In genomic region chr11:58167822-58168166, GRCm38 (mm10) we compare ENCODE assay signal across 7 mouse cellular contexts. TPM values are rescaled to one million over a fixed set of nuclear protein-coding genes. Genes with fewer than 3 reads are reported as not detected.
DNase-seq lines count a peak whose midpoint lies in the region; ATAC-seq lines count a peak whose summit lies in the region.

No protein-coding gene starts in this region.

- H3K4me2 ChIP-seq in limb, embryonic 13.5 days (replicated peaks), result peak overlapping the region; percentile 86
- H3K4me2 ChIP-seq in stomach, embryonic 16.5 days (ENCODE audit: low read depth, low read length), result peak overlapping the region; percentile 79

- H3K9me3 ChIP-seq in megakaryocyte, embryonic 14.5 days, result no peaks in the 10 kb centered on the region
- H3K9me3 ChIP-seq in limb, embryonic 13.5 days, result no peaks in the 10 kb centered on the region
- H3K9me3 ChIP-seq in stomach, embryonic 16.5 days (replicated peaks; ENCODE audit: control insufficient read depth, low read length), result 0 out of 2 replicates have a peak, but pooled peaks cover 5% of the 10 kb centered on the region

- peak overlapping the region; percentile 96 for H3K4me3 ChIP-seq in megakaryocyte, embryonic 14.5 days (replicated peaks)
- peak overlapping the region; percentile 89 for H3K4me3 ChIP-seq in limb, embryonic 13.5 days
- peak overlapping the region; percentile 78 for H3K4me3 ChIP-seq in stomach, embryonic 16.5 days (replicated peaks; ENCODE audit: low read length)

- no peak for DNase-seq in urinary bladder, postnatal 14 days (ENCODE audit: low spot score)
- DNase-seq in ovary, postnatal 10 days (ENCODE audit: low spot score), result no peak

- no peaks in the 10 kb centered on the region for H3K27me3 ChIP-seq in megakaryocyte, embryonic 14.5 days (replicated peaks)
- no peaks in the 10 kb centered on the region for H3K27me3 ChIP-seq in limb, embryonic 13.5 days
- H3K27me3 ChIP-seq in stomach, embryonic 16.5 days (ENCODE audit: control insufficient read depth, insufficient read depth, low read length), result no peaks in the 10 kb centered on the region

- peak overlapping the region; percentile 93 for H3K9ac ChIP-seq in limb, embryonic 13.5 days
- H3K9ac ChIP-seq in stomach, embryonic 16.5 days (ENCODE audit: low read length), result peak overlapping the region; percentile 93

- peaks cover 35% of the 10 kb centered on the region for H3K4me1 ChIP-seq in megakaryocyte, embryonic 14.5 days
- peaks cover 20% of the 10 kb centered on the region for H3K4me1 ChIP-seq in limb, embryonic 13.5 days
- H3K4me1 ChIP-seq in stomach, embryonic 16.5 days (ENCODE audit: control insufficient read depth, insufficient read depth, low read length), result peaks cover 17% of the 10 kb centered on the region

- WGBS in limb, embryonic 13.5 days, result 0% methylated on average over 8 of the region's 8 CpGs
- WGBS in stomach, embryonic 16.5 days, result 0% methylated on average over 8 of the region's 8 CpGs

- peaks cover 42% of the 10 kb centered on the region for H3K36me3 ChIP-seq in megakaryocyte, embryonic 14.5 days (replicated peaks; ENCODE audit: low read length)
- peaks cover 40% of the 10 kb centered on the region for H3K36me3 ChIP-seq in limb, embryonic 13.5 days
- H3K36me3 ChIP-seq in stomach, embryonic 16.5 days (ENCODE audit: control insufficient read depth, insufficient read depth, low read length), result peaks cover 17% of the 10 kb centered on the region

- no peak for ATAC-seq in megakaryocyte, adult 5-6 weeks (ENCODE audit: poor library complexity, severe bottlenecking)
- peak; percentile 4; the same call in 1 of the 2 replicates for ATAC-seq in erythroblast, adult 5-6 weeks (replicated peaks; ENCODE audit: low FRiP score, poor library complexity, severe bottlenecking)
- ATAC-seq in limb, embryonic 13.5 days (ENCODE audit: low FRiP score, low read depth), result no peak
- no peak; the same call in 1 of the 2 replicates for ATAC-seq in stomach, embryonic 16.5 days (ENCODE audit: insufficient read depth, low FRiP score)

- H3K27ac ChIP-seq in limb, embryonic 13.5 days, result no peak overlapping the region
- peak overlapping the region; percentile 28; the same call in 1 of the 2 replicates for H3K27ac ChIP-seq in stomach, embryonic 16.5 days (ENCODE audit: low read length)

RNA-seq across cellular contexts. Expression of gene Gemin5, which starts 0.5 kb away (rescaled TPM):
- 1.3 and 2.7 TPM in 2 replicates for polyA plus RNA-seq in megakaryocyte, embryonic 14.5 days (2012; ENCODE audit: insufficient read depth, low replicate concordance)
- 3.4 and 7.3 TPM in 2 replicates for total RNA-seq in megakaryocyte, adult 5-6 weeks (2015)
- 7.4 and 7.8 TPM in 2 replicates for total RNA-seq in megakaryocyte, adult 5-6 weeks (2017)
- total RNA-seq in erythroblast, adult 5-6 weeks (2015; ENCODE audit: low replicate concordance), result 2.9 and 3.1 TPM in 2 replicates
- total RNA-seq in erythroblast, adult 5-6 weeks (2017; ENCODE audit: low replicate concordance), result 2.0 and 3.6 TPM in 2 replicates
- polyA plus RNA-seq in limb, embryonic 13.5 days (2015; fragmentation: Nextera tagmentation; extraction: Ambion mirVana), result 24.3 and 26.4 TPM in 2 replicates
- 12.7 and 14.9 TPM in 2 replicates for polyA plus RNA-seq in stomach, embryonic 16.5 days (2015; fragmentation: Nextera tagmentation; extraction: Ambion mirVana)

RNA-seq across cellular contexts. Expression of gene Mrpl22, which starts 3.7 kb away (rescaled TPM):
- 13.3 and 15.7 TPM in 2 replicates for polyA plus RNA-seq in megakaryocyte, embryonic 14.5 days (2012; ENCODE audit: insufficient read depth, low replicate concordance)
- 45.0 and 47.8 TPM in 2 replicates for total RNA-seq in megakaryocyte, adult 5-6 weeks (2015)
- total RNA-seq in megakaryocyte, adult 5-6 weeks (2017), result 29.6 and 31.8 TPM in 2 replicates
- 24.0 and 27.7 TPM in 2 replicates for total RNA-seq in erythroblast, adult 5-6 weeks (2015; ENCODE audit: low replicate concordance)
- 7.5 and 16.2 TPM in 2 replicates for total RNA-seq in erythroblast, adult 5-6 weeks (2017; ENCODE audit: low replicate concordance)
- polyA plus RNA-seq in limb, embryonic 13.5 days (2015; fragmentation: Nextera tagmentation; extraction: Ambion mirVana), result 134 and 146 TPM in 2 replicates
- polyA plus RNA-seq in stomach, embryonic 16.5 days (2015; fragmentation: Nextera tagmentation; extraction: Ambion mirVana), result 111 and 118 TPM in 2 replicates

RNA-seq across cellular contexts. Expression of gene Igtp, which starts 31.6 kb away (rescaled TPM):
- 15.1 and 23.5 TPM in 2 replicates for polyA plus RNA-seq in megakaryocyte, embryonic 14.5 days (2012; ENCODE audit: insufficient read depth, low replicate concordance)
- 21.0 and 23.8 TPM in 2 replicates for total RNA-seq in megakaryocyte, adult 5-6 weeks (2015)
- total RNA-seq in megakaryocyte, adult 5-6 weeks (2017), result 14.0 and 16.0 TPM in 2 replicates
- total RNA-seq in erythroblast, adult 5-6 weeks (2015; ENCODE audit: low replicate concordance), result 16.3 and 19.9 TPM in 2 replicates
- total RNA-seq in erythroblast, adult 5-6 weeks (2017; ENCODE audit: low replicate concordance), result 21.7 and 22.6 TPM in 2 replicates
- polyA plus RNA-seq in limb, embryonic 13.5 days (2015; fragmentation: Nextera tagmentation; extraction: Ambion mirVana), result 3.4 and 3.8 TPM in 2 replicates
- 4.5 and 6.3 TPM in 2 replicates for polyA plus RNA-seq in stomach, embryonic 16.5 days (2015; fragmentation: Nextera tagmentation; extraction: Ambion mirVana)

RNA-seq across cellular contexts. Expression of gene Irgm2, which starts 31.6 kb away (rescaled TPM):
- 0.48 and 2.1 TPM in 2 replicates for polyA plus RNA-seq in megakaryocyte, embryonic 14.5 days (2012; ENCODE audit: insufficient read depth, low replicate concordance)
- total RNA-seq in megakaryocyte, adult 5-6 weeks (2015), result 19.7 and 23.3 TPM in 2 replicates
- total RNA-seq in megakaryocyte, adult 5-6 weeks (2017), result 18.2 and 18.7 TPM in 2 replicates
- 17.7 and 21.3 TPM in 2 replicates for total RNA-seq in erythroblast, adult 5-6 weeks (2015; ENCODE audit: low replicate concordance)
- total RNA-seq in erythroblast, adult 5-6 weeks (2017; ENCODE audit: low replicate concordance), result 24.0 and 26.5 TPM in 2 replicates
- polyA plus RNA-seq in limb, embryonic 13.5 days (2015; fragmentation: Nextera tagmentation; extraction: Ambion mirVana), result 1.5 and 2.0 TPM in 2 replicates
- polyA plus RNA-seq in stomach, embryonic 16.5 days (2015; fragmentation: Nextera tagmentation; extraction: Ambion mirVana), result 3.7 and 4.0 TPM in 2 replicates
